Mouse (Mus musculus) C2C12 (cell line): ENCODE data around the gene Hap1. TPM values are rescaled to one million over a fixed set of nuclear protein-coding genes. Genes with fewer than 3 reads are reported as not detected.

Experiments
- H3K27me3 ChIP-seq: one replicate; pipeline ENCODE4 v1.6.1; 2011; ENCODE audit not compliant: control insufficient read depth, insufficient read depth, insufficient read length
- H3K36me3 ChIP-seq: one replicate; pipeline ENCODE4 v1.6.1; 2011; ENCODE audit not compliant: control insufficient read depth, insufficient read depth
- H3K4me3 ChIP-seq: one replicate; pipeline ENCODE4 v1.5.1; 2011; ENCODE audit warnings: mild to moderate bottlenecking, control low read depth; ENCODE audit not compliant: poor library complexity, insufficient read depth, severe bottlenecking
- H3K79me2 ChIP-seq: one replicate; pipeline ENCODE4 v1.6.1; 2011; ENCODE audit not compliant: control insufficient read depth, insufficient read depth
- H3K79me3 ChIP-seq: one replicate; pipeline ENCODE4 v1.6.1; 2011; ENCODE audit warnings: low read depth, control low read depth
- H3ac ChIP-seq: one replicate; pipeline ENCODE3; 2011; ENCODE audit warnings: low read depth; ENCODE audit not compliant: control insufficient read depth, insufficient read length
- CEBPB ChIP-seq: IDR thresholded peaks from one replicate; pipeline ENCODE4 v1.6.1; 2011; ENCODE audit warnings: low read depth, mild to moderate bottlenecking, control low read depth, moderate library complexity
- CTCF ChIP-seq: IDR thresholded peaks from one replicate; pipeline ENCODE4 v1.5.1; 2011; ENCODE audit not compliant: control insufficient read depth, insufficient read depth, insufficient read length
- FOSL1 ChIP-seq: IDR thresholded peaks from one replicate; pipeline ENCODE4 v1.8.0; 2011; ENCODE audit warnings: mild to moderate bottlenecking, low read length; ENCODE audit not compliant: poor library complexity, insufficient read depth, severe bottlenecking
- MAX ChIP-seq: IDR thresholded peaks from one replicate; pipeline ENCODE4 v1.6.1; 2011; ENCODE audit warnings: mild to moderate bottlenecking, control low read depth
- MYOD1 ChIP-seq: IDR thresholded peaks from one replicate; pipeline ENCODE4 v1.6.1; 2011; ENCODE audit warnings: low read depth; ENCODE audit not compliant: control insufficient read depth, insufficient read length
- MYOG ChIP-seq: IDR thresholded peaks from one replicate; pipeline ENCODE4 v1.6.1; 2011; ENCODE audit not compliant: control insufficient read depth, insufficient read length; ENCODE audit errors: extremely low read depth
- USF1 ChIP-seq: IDR thresholded peaks from one replicate; pipeline ENCODE4 v1.6.1; 2011; ENCODE audit warnings: low read depth, mild to moderate bottlenecking, control low read depth, moderate library complexity
- long read RNA-seq, 2 experiments: library from polyadenylated mRNA; unstranded; transcript quantifications; one replicate each; pipeline ENCODE4 v2.0.0; 2019 to 2020
- polyA plus RNA-seq: library from polyadenylated mRNA; unstranded; fragments of >200 nt; fragmentation: generic; extraction: Trizol; gene quantifications from one replicate; pipeline ENCODE4 v1.2.1, GENCODE M21; 2012; ENCODE audit warnings: missing spikeins

Hap1 gene
- 1.9 TPM for polyA plus RNA-seq
- long read RNA-seq, experiment 1 = 0 reads
- long read RNA-seq, experiment 2, partial matches to known transcripts = 1 of 4 reads
- long read RNA-seq, experiment 2, other reads (novel, unspliced or antisense) = 3 of 4 reads

DNA sequence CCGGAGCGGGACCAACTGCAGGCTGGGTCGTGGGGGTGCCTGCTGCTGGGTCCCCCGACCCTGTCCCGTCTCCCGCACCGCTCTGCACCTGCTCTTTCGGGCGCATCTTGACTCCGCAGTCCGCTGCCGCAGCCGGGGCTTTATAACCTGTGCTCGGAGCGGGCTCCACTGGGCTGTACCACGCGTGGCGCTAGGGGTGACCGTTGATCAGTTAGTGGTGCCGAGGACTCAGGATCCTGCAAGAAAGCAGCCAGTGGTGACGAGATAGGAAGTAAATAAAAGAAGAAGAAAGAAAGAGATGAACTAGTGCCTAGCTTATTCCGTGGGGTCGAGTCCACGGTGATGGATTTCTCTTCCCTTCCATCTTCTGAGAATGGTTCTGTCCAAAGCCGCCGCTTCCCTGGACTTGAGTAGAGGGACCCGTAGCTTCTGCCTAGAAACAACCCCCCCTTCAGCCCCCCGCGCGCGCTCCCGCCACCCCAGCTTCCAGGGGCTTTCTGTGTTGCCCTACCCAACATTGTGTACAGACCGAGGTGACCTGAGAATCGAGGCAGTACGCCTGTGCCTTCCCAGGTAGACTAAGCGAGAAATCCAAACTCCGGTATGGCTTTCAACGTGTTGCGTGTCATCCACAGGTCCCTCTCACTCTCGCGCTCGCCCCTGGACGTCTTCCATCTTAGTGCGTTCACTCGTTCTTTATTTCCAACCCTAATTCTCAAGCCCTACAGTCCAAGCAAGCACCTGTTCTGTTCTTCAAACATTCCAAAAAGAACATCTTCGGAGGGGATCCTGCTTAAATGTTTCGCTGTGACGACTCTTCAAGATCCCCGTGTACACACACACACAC is at the start of gene Hap1:
Hap1 (minus strand) TSS at position 157 of the 847 bp plus-strand sequence.
- H3K4me3 ChIP-seq = peak within 1 kb of the TSS; percentile 43
- TF ChIP-seq CTCF (no peak), MAX (no peak), FOSL1 (no peak), USF1 (no peak), MYOG (no peak), MYOD1 (no peak), CEBPB (no peak)
- peaks cover 13% of the 10 kb centered on the region for H3K27me3 ChIP-seq

GRCm38 (mm10) chr11:100404456-100405074 is 48.6 kb upstream of the Hap1 start:
- no peaks in the 10 kb centered on the region for H3K79me3 ChIP-seq
- no peaks in the 10 kb centered on the region for H3K27me3 ChIP-seq
- H3K79me2 ChIP-seq = peaks cover 1% of the 10 kb centered on the region
- H3ac ChIP-seq = no peak overlapping the region
- no peak overlapping the region for H3K4me3 ChIP-seq
- TF ChIP-seq CEBPB = no peak
- TF ChIP-seq MYOG = no peak
- TF ChIP-seq MAX = no peak
- TF ChIP-seq FOSL1 = no peak
- no peak for TF ChIP-seq CTCF
- peaks cover 27% of the 10 kb centered on the region for H3K36me3 ChIP-seq

More for the DNA sequence above, at the start of gene Hap1:
- no peaks in the 10 kb centered on the region for H3K36me3 ChIP-seq
- H3K79me2 ChIP-seq = no peaks in the 10 kb centered on the region
- H3ac ChIP-seq = peak within 1 kb of the TSS; percentile 69
- no peaks in the 10 kb centered on the region for H3K79me3 ChIP-seq

DNA sequence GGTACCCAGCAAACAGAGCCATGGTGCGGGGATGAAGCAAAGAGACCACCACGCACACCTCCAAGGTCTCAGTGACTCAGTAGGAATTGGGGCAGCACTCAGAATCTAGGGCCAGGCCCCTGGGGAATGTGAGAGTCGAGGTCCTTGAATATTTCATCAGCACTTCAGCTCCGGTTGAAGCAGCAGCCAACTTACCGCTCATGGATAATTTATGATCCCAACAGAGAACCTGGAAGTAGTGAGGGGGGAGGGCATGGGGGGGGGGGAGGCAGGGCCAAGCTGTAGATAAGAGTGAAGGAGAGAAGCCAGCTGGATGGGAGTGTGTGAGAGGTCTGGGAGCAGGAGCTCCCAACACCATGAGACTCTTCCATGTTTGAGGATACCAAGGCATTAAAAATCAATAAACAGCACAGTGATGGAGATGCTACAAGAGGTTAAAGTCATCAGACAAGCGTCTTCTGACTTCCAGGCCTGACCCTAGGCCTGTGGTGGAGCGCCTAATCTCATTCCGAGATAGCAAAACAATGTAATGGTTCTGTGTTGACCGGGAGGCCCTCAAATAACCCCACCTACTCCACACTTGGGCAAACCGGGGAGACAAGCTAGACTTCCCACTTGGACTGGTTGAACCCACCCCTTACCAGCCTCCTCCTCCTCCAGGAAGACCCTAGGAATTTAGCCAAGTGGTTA is 47.7 kb upstream of the Hap1 start:
- Histone ChIP-seq H3K27me3 (no peaks in the 10 kb centered on the region), H3ac (no peak overlapping the region), H3K4me3 (no peak overlapping the region), H3K79me2 (no peaks in the 10 kb centered on the region), H3K36me3 (peaks cover 17% of the 10 kb centered on the region), H3K79me3 (no peaks in the 10 kb centered on the region)
- no peak for TF ChIP-seq USF1
- no peak for TF ChIP-seq MAX
- TF ChIP-seq MYOD1 = no peak

DNA sequence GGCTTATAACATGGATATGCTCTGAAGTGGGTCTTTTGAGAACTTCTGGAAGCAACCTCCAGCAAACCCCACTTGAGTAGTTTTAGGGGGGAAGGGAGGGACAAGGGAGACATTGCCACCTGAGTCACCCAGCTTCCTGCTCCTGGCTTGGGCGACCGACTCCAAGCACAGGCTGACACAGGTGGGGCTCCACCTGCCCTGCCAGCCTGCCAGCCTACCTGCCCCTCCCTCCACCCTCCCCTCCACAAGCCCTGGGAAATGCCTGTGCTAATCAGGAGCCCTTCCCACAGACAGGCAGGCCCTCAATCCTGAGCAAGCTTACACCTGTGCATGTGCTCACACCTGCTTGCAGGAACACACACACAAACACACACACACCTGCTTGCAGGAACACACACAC is 46.8 kb upstream of the Hap1 start:
- H3ac ChIP-seq = no peak overlapping the region
- no peaks in the 10 kb centered on the region for H3K79me3 ChIP-seq
- H3K79me2 ChIP-seq = no peaks in the 10 kb centered on the region
- no peaks in the 10 kb centered on the region for H3K27me3 ChIP-seq
- H3K4me3 ChIP-seq = no peak overlapping the region
- peaks cover 8% of the 10 kb centered on the region for H3K36me3 ChIP-seq
- TF ChIP-seq USF1 = no peak
- no peak for TF ChIP-seq MAX
- no peak for TF ChIP-seq FOSL1
- TF ChIP-seq CTCF = no peak
- TF ChIP-seq CEBPB = no peak
- TF ChIP-seq MYOD1 = no peak
- no peak for TF ChIP-seq MYOG

GRCm38 (mm10) chr11:100402240-100402639 is 46.3 kb upstream of the Hap1 start:
- TF ChIP-seq MYOG (no peak), FOSL1 (no peak), CTCF (no peak), MAX (no peak), MYOD1 (no peak), CEBPB (no peak), USF1 (no peak)
- H3K79me3 ChIP-seq = no peaks in the 10 kb centered on the region

DNA sequence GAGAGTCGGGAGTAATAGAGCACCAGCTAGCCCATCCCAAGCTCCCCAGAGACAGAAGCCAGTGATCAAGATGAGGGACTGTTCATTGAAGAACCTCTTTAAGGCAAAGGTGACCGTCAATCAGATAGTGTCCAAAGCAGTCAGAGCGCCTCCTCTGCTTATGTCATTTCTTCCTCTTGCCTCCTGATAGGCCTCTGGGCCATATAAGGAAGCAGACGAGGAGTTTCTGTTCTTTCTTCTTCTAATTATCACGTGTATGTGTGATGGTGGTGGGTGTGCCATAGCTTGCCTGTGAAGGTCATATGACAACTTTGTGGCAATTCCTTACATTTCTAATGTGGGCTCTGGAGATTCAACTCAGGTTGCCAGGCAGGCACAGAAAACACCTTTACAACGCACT is 44.9 kb upstream of the Hap1 start:
- Histone ChIP-seq H3K4me3 (no peak overlapping the region), H3K79me2 (peaks cover 16% of the 10 kb centered on the region), H3K27me3 (no peaks in the 10 kb centered on the region), H3K79me3 (peaks cover 11% of the 10 kb centered on the region), H3K36me3 (no peaks in the 10 kb centered on the region), H3ac (no peak overlapping the region)
- TF ChIP-seq CEBPB (no peak), MYOG (no peak), MYOD1 (no peak)

More at GRCm38 (mm10) chr11:100402240-100402639, 46.3 kb upstream of the Hap1 start:
- Histone ChIP-seq H3K27me3 (no peaks in the 10 kb centered on the region), H3K36me3 (peaks cover 4% of the 10 kb centered on the region), H3K79me2 (peaks cover 2% of the 10 kb centered on the region), H3ac (no peak overlapping the region), H3K4me3 (no peak overlapping the region)
